Mouse (Mus musculus) hindbrain, embryonic 12.5 days (tissue): ENCODE measurements around the gene App. TPM values are rescaled to one million over a fixed set of nuclear protein-coding genes. Genes with fewer than 3 reads are reported as not detected.
A peak's percentile ranks its signal among the peaks of the same experiment; 100 is the strongest.

Source experiments
- ATAC-seq: fragments of 200-750 bp; cut with Nextera tagmentation; 2 replicates; pipeline ENCODE4 v1.8.0; 2017; ENCODE audit warnings: moderate TSS enrichment; ENCODE audit not compliant: low FRiP score
- H3K27ac ChIP-seq: fragments of 300-500 bp; sonication (generic); 2 replicates; pipeline ENCODE4 v1.5.1; 2016; ENCODE audit warnings: mild to moderate bottlenecking
- H3K27me3 ChIP-seq: fragments of 300-500 bp; sonication (generic); 2 replicates; pipeline ENCODE4 v1.6.1; 2016; ENCODE audit warnings: mild to moderate bottlenecking
- H3K36me3 ChIP-seq: fragments of 300-500 bp; sonication (generic); 2 replicates; pipeline ENCODE4 v1.6.1; 2016; ENCODE audit warnings: mild to moderate bottlenecking
- H3K4me1 ChIP-seq: fragments of 300-500 bp; sonication (generic); 2 replicates; pipeline ENCODE4 v1.6.1; 2016
- H3K4me2 ChIP-seq: fragments of 300-500 bp; sonication (generic); replicated peaks from 2 replicates; pipeline ENCODE4 v1.6.1; 2016; ENCODE audit warnings: mild to moderate bottlenecking
- H3K4me3 ChIP-seq: fragments of 300-500 bp; sonication (generic); 2 replicates; pipeline ENCODE4 v1.5.1; 2016; ENCODE audit warnings: mild to moderate bottlenecking
- H3K9ac ChIP-seq: fragments of 300-500 bp; sonication (generic); 2 replicates; pipeline ENCODE4 v1.6.1; 2016; ENCODE audit warnings: mild to moderate bottlenecking, moderate library complexity
- H3K9me3 ChIP-seq: fragments of 300-500 bp; sonication (generic); replicated peaks from 2 replicates; pipeline ENCODE4 v1.6.1; 2016; ENCODE audit warnings: mild to moderate bottlenecking
- WGBS: fragments of 180-500 bp; shearing (Covaris S2); methylation state at CpG from one replicate; pipeline ENCODE4 v1.1.7; 2016; 5-methylcytosine and 5-hydroxymethylcytosine counted together
- polyA plus RNA-seq: library from polyadenylated mRNA; unstranded; fragments of >200 nt; fragmentation: Nextera tagmentation; extraction: Ambion mirVana; gene quantifications from 2 replicates; pipeline ENCODE4 v1.2.1, GENCODE M21; 2016

The App gene
- polyA plus RNA-seq, 1 experiment from 2014 or later = 313 TPM

- H3K36me3 ChIP-seq = no peaks in the 10 kb centered on the region
- 90% methylated on average over 3 of the region's 3 CpGs for WGBS
- no peaks in the 10 kb centered on the region for H3K4me1 ChIP-seq
- no peaks in the 10 kb centered on the region for H3K27me3 ChIP-seq
- H3K27ac ChIP-seq = no peak overlapping the region
- ATAC-seq = no peak
- H3K9ac ChIP-seq = no peak overlapping the region
- no peak overlapping the region for H3K4me3 ChIP-seq
- H3K9me3 ChIP-seq = no peaks in the 10 kb centered on the region
- no peak overlapping the region for H3K4me2 ChIP-seq
These were observed 190.1 kb downstream of the App start for GRCm38 (mm10) chr16:84983428-84983827.

- Histone ChIP-seq H3K9ac (no peak overlapping the region), H3K4me2 (no peak overlapping the region), H3K9me3 (no peaks in the 10 kb centered on the region), H3K36me3 (peaks cover 7% of the 10 kb centered on the region), H3K4me3 (no peak overlapping the region), H3K27me3 (no peaks in the 10 kb centered on the region), H3K27ac (no peak overlapping the region), H3K4me1 (no peaks in the 10 kb centered on the region)
- 86% methylated on average over 3 of the region's 3 CpGs for WGBS
- ATAC-seq = no peak
These were observed 191.0 kb downstream of the App start for GRCm38 (mm10) chr16:84982589-84982988.

DNA sequence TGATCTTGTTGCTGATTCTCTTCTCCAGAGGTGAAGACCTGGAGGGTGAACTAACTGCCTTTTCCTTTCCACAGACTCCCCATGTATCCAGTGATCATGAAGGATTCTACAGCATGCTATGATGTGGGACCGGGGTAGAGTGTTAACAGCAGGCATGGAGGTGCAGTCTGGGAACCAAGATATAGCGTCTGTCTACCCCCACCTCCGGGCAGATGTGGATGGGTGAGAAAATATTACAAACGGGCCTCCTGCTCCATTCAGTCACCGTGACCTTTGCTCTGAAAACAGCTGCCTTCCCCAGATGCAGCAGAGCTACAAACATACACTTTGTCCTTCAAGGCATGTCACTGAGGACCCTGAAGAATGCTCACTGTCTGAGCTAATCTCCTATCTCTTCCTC lies 195.0 kb downstream of the App start:
- Histone ChIP-seq H3K9me3 (no peaks in the 10 kb centered on the region), H3K4me2 (no peak overlapping the region), H3K27ac (0 out of 2 replicates have a peak overlapping the region, but pooled peaks have one; percentile 5), H3K9ac (no peak overlapping the region), H3K27me3 (no peaks in the 10 kb centered on the region), H3K4me3 (no peak overlapping the region), H3K36me3 (peaks cover 35% of the 10 kb centered on the region), H3K4me1 (no peaks in the 10 kb centered on the region)
- WGBS = 72% methylated on average over 5 of the region's 5 CpGs
- no peak for ATAC-seq

DNA sequence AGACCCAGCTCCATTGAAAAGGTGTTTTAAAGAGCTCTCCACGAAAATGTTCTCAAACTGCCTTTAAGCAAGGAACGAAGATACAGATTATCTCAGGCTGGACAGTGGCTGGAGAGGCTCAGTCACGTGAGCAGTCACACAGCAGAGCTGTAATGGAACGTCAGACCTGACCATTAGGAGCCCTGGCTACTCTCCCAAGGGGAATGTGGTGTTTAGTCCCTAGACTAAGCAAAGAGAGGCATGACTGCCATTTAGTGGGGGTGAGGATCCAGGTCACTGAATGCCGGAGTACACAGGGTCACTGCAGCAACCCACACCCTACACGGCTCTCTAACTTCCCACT lies 199.4 kb downstream of the App start:
- Histone ChIP-seq H3K27ac (no peak overlapping the region), H3K9ac (no peak overlapping the region), H3K36me3 (peaks cover 57% of the 10 kb centered on the region), H3K9me3 (no peaks in the 10 kb centered on the region), H3K27me3 (no peaks in the 10 kb centered on the region), H3K4me3 (no peak overlapping the region), H3K4me1 (peaks cover 5% of the 10 kb centered on the region; the same call in 1 of the 2 replicates), H3K4me2 (no peak overlapping the region)
- 91% methylated on average over 6 of the region's 6 CpGs for WGBS
- no peak for ATAC-seq

DNA sequence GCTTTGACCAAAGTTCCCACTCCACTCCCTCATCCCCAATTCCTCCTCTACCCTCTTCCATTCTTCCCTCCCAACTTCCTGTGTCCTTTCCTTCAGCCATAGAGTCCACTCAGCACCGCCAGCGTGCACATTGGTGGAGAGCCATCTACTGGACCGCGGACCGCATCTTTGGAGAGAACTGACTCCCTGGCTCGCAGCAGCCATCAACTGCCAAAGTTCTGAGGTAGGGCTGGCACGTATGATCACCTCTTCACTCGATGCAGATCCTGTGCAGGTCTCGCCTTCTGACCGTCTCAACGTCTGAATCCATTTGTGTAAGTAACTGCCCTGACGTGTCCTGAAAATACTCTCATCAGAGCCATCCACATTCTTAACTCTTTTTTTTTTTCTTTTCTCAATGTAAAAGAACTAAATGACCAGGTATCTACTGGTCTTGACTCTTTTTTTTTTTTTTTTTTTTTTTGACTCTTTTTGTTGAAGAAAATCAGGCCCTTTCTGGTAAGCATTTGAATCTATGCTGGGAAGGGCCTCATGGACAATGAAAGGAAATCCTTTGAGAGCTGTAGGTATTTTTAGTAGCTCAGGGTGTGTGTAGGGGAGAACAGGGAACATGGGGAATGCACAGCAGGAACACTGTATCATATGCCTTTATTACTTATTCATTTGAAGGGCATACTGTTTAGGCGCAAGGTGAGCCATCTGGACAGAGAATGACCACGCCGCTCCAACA lies 200.0 kb downstream of the App start:
- H3K27ac ChIP-seq = no peak overlapping the region
- no peak for ATAC-seq
- H3K9ac ChIP-seq = no peak overlapping the region
- H3K4me3 ChIP-seq = no peak overlapping the region
- no peaks in the 10 kb centered on the region for H3K27me3 ChIP-seq
- H3K9me3 ChIP-seq = no peaks in the 10 kb centered on the region
- H3K4me1 ChIP-seq = peaks cover 5% of the 10 kb centered on the region; the same call in 1 of the 2 replicates
- 94% methylated on average over 15 of the region's 15 CpGs for WGBS
- H3K4me2 ChIP-seq = no peak overlapping the region
- peaks cover 62% of the 10 kb centered on the region for H3K36me3 ChIP-seq

GRCm38 (mm10) chr16:84971535-84972330 lies 201.8 kb downstream of the App start:
- Histone ChIP-seq H3K36me3 (peaks cover 54% of the 10 kb centered on the region), H3K4me2 (no peak overlapping the region), H3K27me3 (no peaks in the 10 kb centered on the region), H3K9me3 (no peaks in the 10 kb centered on the region), H3K27ac (0 out of 2 replicates have a peak overlapping the region, but pooled peaks have one; percentile 44), H3K4me1 (peaks cover 5% of the 10 kb centered on the region; the same call in 1 of the 2 replicates), H3K9ac (no peak overlapping the region), H3K4me3 (no peak overlapping the region)
- WGBS = 70% methylated on average over 16 of the region's 16 CpGs
- no peak for ATAC-seq

GRCm38 (mm10) chr16:84969026-84969425 lies 204.5 kb downstream of the App start:
- H3K27ac ChIP-seq = no peak overlapping the region
- no peaks in the 10 kb centered on the region for H3K27me3 ChIP-seq
- no peak for ATAC-seq
- no peak overlapping the region for H3K9ac ChIP-seq
- no peak overlapping the region for H3K4me2 ChIP-seq
- no peak overlapping the region for H3K4me3 ChIP-seq
- WGBS = 96% methylated on average over 7 of the region's 7 CpGs
- no peaks in the 10 kb centered on the region for H3K9me3 ChIP-seq
- H3K4me1 ChIP-seq = peaks cover 5% of the 10 kb centered on the region; the same call in 1 of the 2 replicates
- H3K36me3 ChIP-seq = peaks cover 39% of the 10 kb centered on the region

DNA sequence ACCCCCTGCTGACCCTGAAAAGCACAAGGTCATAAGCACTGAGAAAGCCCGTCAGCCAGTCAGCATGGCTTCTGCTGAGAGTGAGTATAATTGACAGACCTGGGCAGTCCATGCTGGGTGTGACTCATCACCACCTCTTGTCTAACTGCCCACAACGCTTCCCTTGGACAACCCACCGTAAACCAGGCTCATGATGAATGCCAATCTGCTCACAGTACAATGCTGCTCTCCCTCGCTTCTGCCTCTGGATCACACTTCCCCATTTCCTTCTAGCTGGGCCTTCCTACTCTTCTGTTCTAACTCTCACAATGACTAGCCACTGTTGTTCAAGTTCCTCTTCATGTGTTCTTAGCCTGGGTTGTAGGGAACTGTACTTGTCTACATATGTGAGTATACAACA lies 206.6 kb downstream of the App start:
- peak overlapping the region; percentile 41; the same call in 1 of the 2 replicates for H3K27ac ChIP-seq
- H3K9ac ChIP-seq = no peak overlapping the region
- 46% methylated on average over 4 of the region's 4 CpGs for WGBS
- no peaks in the 10 kb centered on the region for H3K27me3 ChIP-seq
- peak; percentile 44; the same call in 1 of the 2 replicates for ATAC-seq
- peaks cover under 1% of the 10 kb centered on the region; the same call in 1 of the 2 replicates for H3K4me1 ChIP-seq
- H3K36me3 ChIP-seq = peaks cover 40% of the 10 kb centered on the region
- no peak overlapping the region for H3K4me3 ChIP-seq
- no peaks in the 10 kb centered on the region for H3K9me3 ChIP-seq
- no peak overlapping the region for H3K4me2 ChIP-seq

DNA sequence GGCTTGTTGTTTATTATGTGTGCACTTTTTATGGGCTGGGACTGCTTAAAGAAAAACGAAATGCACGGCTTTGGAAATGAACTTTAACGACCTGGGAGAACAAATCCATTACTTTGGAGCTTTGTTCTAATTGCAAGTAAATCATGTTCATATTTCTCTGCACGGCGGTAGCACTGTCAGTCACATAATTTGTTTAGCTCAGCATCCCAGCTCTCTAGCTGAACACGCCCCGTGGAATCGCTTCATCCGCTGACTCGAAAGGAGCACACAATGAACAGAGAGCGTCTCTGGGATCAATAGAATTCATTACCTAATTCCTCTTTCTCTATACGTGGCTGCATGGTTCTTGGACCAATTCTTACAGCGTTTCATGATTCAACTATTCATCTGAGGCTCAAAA lies 207.5 kb downstream of the App start:
- no peaks in the 10 kb centered on the region for H3K27me3 ChIP-seq
- 0 out of 2 replicates have a peak, but pooled peaks have one; percentile 28 for ATAC-seq
- H3K9ac ChIP-seq = no peak overlapping the region
- H3K36me3 ChIP-seq = peaks cover 48% of the 10 kb centered on the region
- peak overlapping the region; percentile 41 for H3K27ac ChIP-seq
- 63% methylated on average over 13 of the region's 13 CpGs for WGBS
- H3K4me2 ChIP-seq = no peak overlapping the region
- H3K4me3 ChIP-seq = no peak overlapping the region
- H3K4me1 ChIP-seq = no peaks in the 10 kb centered on the region
- no peaks in the 10 kb centered on the region for H3K9me3 ChIP-seq

DNA sequence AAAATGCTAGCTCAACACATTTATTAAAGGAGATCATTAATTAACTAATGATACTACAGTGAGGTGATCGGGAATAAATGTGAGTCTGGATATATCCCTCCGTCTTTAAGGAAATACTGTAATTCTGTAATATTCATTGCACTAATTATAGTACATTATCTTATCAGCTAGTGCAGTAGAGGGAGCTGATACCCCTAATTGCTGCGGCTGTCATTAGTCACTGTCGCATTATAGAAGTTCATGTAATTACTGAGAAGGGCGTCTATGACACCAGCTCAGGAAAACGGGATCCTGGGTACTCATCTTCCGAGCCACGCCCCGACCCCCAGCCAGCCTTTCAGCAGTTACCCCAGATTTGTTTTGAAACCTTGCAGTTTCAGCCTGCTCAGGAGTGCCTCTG lies 209.6 kb downstream of the App start:
- Histone ChIP-seq H3K9ac (no peak overlapping the region), H3K27me3 (no peaks in the 10 kb centered on the region), H3K4me2 (no peak overlapping the region), H3K9me3 (no peaks in the 10 kb centered on the region), H3K27ac (no peak overlapping the region), H3K4me1 (no peaks in the 10 kb centered on the region), H3K4me3 (no peak overlapping the region), H3K36me3 (peaks cover 52% of the 10 kb centered on the region)
- no peak for ATAC-seq
- 74% methylated on average over 9 of the region's 9 CpGs for WGBS

- no peak overlapping the region for H3K4me2 ChIP-seq
- H3K36me3 ChIP-seq = peaks cover 48% of the 10 kb centered on the region
- H3K27ac ChIP-seq = no peak overlapping the region
- H3K9me3 ChIP-seq = no peaks in the 10 kb centered on the region
- H3K4me1 ChIP-seq = no peaks in the 10 kb centered on the region
- ATAC-seq = no peak
- 90% methylated on average over 12 of the region's 12 CpGs for WGBS
- H3K9ac ChIP-seq = no peak overlapping the region
- no peak overlapping the region for H3K4me3 ChIP-seq
- H3K27me3 ChIP-seq = no peaks in the 10 kb centered on the region
These were observed 210.0 kb downstream of the App start for GRCm38 (mm10) chr16:84963527-84963926.

- peaks cover 12% of the 10 kb centered on the region for H3K4me1 ChIP-seq
- H3K9me3 ChIP-seq = no peaks in the 10 kb centered on the region
- no peak for ATAC-seq
- no peak overlapping the region for H3K9ac ChIP-seq
- no peak overlapping the region for H3K4me2 ChIP-seq
- peaks cover 48% of the 10 kb centered on the region for H3K36me3 ChIP-seq
- no peak overlapping the region for H3K4me3 ChIP-seq
- H3K27me3 ChIP-seq = no peaks in the 10 kb centered on the region
- 71% methylated on average over 6 of the region's 6 CpGs for WGBS
- H3K27ac ChIP-seq = no peak overlapping the region
These were observed 216.3 kb downstream of the App start for GRCm38 (mm10) chr16:84957253-84957652.
